Mouse (Mus musculus): ENCODE measurements at regions not wholly inside any gene's neighbourhood (a gene's known extent, or its start where the extent isn't known, plus 50 kb on each side); places are given as distances from the start of the nearest gene placed in this dataset.

GRCm38 (mm10) chr4:88969134-88969841 lies 89.3 kb upstream of the Ifne start:
- no peak for TF ChIP-seq CTCF (IDR thresholded peaks at IDR 0.05; ENCODE audit: borderline replicate concordance, insufficient read depth, low read length)
- TF ChIP-seq POLR2A (IDR thresholded peaks at IDR 0.05; ENCODE audit: low read depth, low read length), result no peak

All from embryonic fibroblast, embryonic 13.5 days (primary cell).